Mouse (Mus musculus) testis, adult 2 months (tissue): ENCODE results near the gene Rgs11.

Source experiments
- CTCF ChIP-seq: fragments of 200-500 bp; IDR thresholded peaks from 2 replicates; pipeline ENCODE4 v1.5.1; 2012; ENCODE audit warnings: low read depth, mild to moderate bottlenecking, inconsistent platforms, low read length, moderate library complexity; ENCODE audit not compliant: control insufficient read depth, insufficient read depth, insufficient replicate concordance
- POLR2A ChIP-seq: fragments of 200-500 bp; IDR thresholded peaks from 2 replicates; pipeline ENCODE4 v1.6.1; 2012; ENCODE audit warnings: low read depth, mild to moderate bottlenecking, inconsistent platforms, low read length, moderate library complexity; ENCODE audit not compliant: control insufficient read depth

- no peak for TF ChIP-seq CTCF
- no peak for TF ChIP-seq POLR2A
Measured at GRCm38 (mm10) chr17:26253399-26253798, 50.6 kb downstream of the Rgs11 start.
